Mouse (Mus musculus): ENCODE measurements at regions not wholly inside any gene's neighbourhood (a gene's known extent, or its start where the extent isn't known, plus 50 kb on each side); places are given as distances from the start of the nearest gene placed in this dataset.
"Not testable (repeated sequence)": the region's sequence is repeated elsewhere in the genome, so short reads cannot be mapped to it uniquely, and the experiment has no call there.

GRCm38 (mm10) chr4:20895081-20895480, 790.7 kb downstream of the Prdm13 start:
- intact Hi-C loops (cut with DNase I) = loop anchor here (10.0 kb wide), 1 partner anchor 770 kb away; no protein-coding TSS in a partner anchor
- not testable (repeated sequence) for DNase-seq (ENCODE audit: low spot score)

GRCm38 (mm10) chr4:20893872-20894271, 791.9 kb downstream of the Prdm13 start:
- intact Hi-C loops (cut with DNase I) = loop anchor here (10.0 kb wide), 1 partner anchor 769 kb away; no protein-coding TSS in a partner anchor
- no peak for DNase-seq (ENCODE audit: low spot score)

GRCm38 (mm10) chr4:20860696-20861428, 824.9 kb downstream of the Prdm13 start:
- intact Hi-C loops (cut with DNase I) = no loop called here
- DNase-seq (ENCODE audit: low spot score) = no peak

- intact Hi-C loops (cut with DNase I); DNase-seq (ENCODE audit: low spot score): not testable (repeated sequence)
Observed at GRCm38 (mm10) chr4:20860066-20860465, 825.7 kb downstream of the Prdm13 start.

GRCm38 (mm10) chr4:20848424-20848823, 837.3 kb downstream of the Prdm13 start:
- intact Hi-C loops (cut with DNase I) = no loop called here
- DNase-seq (ENCODE audit: low spot score) = no peak

GRCm38 (mm10) chr4:20844570-20844969, 841.2 kb downstream of the Prdm13 start:
- intact Hi-C loops (cut with DNase I) = no loop called here
- DNase-seq (ENCODE audit: low spot score) = no peak

Data from heart, postnatal 25 days (tissue).